Mouse (Mus musculus) cerebellum, adult 18-20 months (tissue): ENCODE measurements around the gene Rabl2.

Source experiments
- DNase-seq, 2 experiments: peaks; one replicate each; pipeline ENCODE4 v3.0.0; 2021

Gene Rabl2

DNA sequence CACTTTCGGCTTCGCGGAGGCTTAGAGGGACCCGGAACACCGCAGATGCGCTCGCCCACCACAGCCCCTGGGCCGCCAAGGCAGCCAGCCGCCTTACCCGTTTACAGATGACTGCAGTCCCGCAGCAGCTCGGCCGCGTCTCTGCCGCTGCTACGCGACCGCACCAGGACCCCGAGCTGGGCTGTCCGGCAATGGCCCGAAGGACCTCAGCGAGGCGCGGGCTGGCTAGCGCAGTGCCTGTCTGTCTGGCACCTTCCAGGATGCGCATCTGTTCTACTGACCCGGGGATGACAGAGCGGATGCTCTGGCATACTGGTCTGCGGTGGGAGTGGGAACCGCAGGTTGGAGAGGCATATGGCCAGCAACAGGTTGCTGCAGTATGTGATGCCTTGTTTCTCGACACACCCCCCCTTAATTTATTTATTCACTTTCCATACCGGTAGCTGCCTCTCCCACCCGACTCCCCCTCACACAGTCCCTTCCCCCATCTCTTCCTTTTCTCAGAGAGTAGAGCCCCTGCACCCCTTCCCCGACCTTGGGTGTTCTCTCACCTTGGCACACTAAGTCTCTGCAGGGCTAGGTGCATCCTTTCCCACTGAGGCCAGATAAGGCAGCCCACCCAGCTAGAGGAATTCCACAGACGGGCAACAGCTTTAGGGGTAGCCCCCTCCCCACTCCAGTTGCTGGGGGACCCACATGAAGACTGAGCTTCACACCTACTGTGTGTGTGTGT is at the start of gene Rabl2:
Rabl2 (minus strand) TSS at position 201 of the 733 bp plus-strand sequence.
- DNase-seq: peak; percentile 84 to 87

DNA sequence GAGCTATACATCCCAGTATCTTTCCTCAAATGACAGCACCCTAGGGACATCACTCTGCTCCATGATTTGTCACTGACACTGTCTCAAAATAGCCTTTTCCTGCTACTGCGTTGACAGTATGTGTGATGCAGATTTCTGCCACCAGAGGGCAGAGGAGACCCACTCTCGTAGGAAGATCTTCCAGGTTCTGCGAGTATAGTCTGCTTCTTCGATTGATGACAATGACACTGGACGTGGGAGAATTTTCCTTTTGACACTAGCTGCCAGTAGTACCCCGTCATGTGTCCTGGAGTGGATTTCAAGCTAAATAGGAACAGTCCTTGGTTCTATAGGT is 31.9 kb upstream of the Rabl2 start:
- DNase-seq: peak; percentile 71 to 76

DNA sequence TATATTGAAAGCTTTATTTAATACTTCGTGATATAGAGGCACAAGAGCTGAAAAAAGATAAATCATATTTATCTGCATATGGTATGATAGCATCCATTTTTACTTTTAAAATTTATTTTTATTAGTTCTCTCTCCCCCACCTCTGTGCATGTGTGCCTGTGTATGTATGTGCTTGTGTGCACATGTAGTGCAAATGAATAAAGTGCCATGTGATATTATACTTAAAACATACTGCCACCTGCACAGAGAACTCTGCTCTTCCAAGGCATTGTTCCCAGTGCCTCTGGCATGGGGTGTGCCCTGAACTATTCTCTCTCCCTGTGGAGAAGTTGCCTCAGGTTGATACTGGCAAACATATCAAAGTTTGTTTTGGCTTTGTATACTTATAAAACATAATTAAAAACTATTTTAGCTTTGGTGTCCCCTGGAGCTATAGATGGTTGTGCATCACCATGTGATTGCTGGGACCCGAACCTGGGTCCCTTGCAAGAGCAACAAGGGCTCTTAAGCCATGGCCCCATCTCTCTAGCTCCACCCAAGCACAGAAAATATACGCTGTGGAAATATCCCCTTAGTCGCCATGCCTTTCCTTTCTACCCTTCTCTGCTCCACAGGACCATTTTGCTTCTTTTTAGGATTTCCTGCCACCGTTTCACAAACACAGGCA is 31.4 kb upstream of the Rabl2 start:
- no peak for DNase-seq

DNA sequence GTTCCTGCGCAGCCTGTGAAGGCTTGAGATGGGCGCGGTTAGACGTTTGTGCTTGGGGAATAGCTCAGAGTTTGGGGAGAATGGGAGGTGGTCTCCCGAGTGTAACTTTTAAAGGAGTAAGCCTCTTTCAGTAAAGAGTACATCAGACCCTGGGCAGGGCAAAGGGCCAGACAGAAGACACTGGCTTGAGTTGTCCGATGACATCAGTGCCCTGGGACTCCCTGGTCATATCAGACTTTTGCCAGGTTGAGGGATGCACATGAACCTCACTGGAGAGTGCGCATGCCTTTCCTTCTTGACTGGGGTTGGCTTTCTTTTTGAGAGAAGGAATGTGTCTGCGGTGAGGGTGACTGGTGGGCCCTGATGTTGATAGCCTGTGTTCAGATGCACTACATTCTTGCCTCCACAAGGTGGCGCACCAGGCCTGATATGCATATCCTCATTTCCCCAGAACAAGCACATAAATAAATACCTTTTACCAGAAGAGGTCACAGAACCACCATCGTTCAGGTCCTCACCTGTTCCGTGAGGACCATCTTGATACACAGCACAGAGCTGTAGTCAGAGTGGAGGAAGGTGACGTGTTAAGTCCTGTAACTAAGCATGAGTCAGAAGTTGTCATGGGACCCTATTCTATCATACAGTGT is 30.7 kb upstream of the Rabl2 start:
- peak; percentile 13 to 51 for DNase-seq

DNA sequence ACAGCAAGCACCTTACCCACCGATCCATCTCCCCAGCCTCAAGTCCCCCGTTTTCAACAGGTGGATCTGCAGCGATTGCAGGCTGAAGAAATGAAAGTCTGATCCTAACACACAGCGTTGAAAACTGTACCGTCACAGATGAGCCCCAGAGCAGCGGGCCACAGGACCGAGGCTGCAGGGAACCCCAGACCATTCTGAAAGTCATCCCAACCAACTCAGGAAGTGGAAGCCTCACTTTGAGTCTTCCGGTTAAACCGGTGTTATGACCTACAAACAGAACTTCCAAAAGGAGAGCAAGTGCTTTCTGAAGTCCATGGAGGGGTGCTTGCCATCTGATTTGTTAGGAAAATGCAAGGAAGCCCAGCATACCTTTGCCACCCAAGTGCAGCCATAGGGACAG is 16.2 kb upstream of the Rabl2 start:
- no peak for DNase-seq

DNA sequence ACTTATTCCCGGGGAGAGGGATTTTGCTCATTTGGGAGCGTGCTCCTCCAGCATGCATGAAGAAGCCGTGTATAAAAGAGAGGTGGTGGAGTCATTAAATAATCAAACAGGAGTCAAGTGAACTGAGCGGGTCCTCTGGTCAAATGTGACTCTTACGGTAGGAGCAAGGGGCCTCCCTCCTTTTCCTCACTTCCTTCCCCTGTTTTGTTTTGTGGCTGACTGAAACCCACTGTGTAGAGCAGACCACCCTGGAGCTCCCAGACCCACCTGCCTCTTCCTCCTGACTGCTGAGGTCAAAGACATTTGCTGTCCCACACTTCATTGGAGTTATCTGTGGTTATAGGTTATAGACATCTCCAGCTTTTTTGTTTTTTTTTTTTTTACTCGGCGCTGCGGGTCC is 15.8 kb upstream of the Rabl2 start:
- DNase-seq: no peak

DNA sequence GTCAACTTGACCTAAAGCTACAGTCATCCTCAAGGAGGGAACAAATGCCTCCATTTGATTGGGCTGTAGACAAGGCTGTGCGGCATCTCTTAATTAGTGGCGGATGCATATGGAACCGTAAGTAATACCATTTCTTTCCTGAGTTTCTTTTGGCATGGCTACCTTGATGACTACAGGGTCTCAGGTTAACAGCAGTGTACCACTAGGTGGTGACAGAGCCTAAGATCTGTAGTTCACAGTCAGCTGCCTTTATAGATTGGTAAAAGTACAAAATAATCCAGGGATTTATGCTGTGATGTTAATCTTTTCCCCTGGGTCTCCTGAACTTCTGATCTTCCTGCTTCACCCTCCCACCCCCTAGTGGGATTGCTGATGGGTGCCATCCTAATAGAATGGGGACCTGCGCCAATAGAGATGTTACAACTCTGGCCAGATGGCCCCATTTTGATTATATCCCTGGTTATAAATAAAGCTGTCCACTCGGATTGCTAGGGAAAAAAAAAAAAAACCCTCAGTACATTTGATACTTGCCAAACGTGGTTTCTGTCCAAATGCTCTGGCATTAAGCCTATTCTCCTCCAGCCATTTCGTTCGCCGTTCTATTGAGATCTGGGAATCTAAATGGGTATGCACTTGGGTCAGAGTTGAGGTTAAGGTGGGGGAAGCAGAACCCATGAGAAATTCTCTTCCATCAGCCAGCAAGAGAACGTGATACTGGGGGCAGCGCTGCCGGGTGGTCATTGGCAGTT is 14.3 kb upstream of the Rabl2 start:
- DNase-seq: no peak

DNA sequence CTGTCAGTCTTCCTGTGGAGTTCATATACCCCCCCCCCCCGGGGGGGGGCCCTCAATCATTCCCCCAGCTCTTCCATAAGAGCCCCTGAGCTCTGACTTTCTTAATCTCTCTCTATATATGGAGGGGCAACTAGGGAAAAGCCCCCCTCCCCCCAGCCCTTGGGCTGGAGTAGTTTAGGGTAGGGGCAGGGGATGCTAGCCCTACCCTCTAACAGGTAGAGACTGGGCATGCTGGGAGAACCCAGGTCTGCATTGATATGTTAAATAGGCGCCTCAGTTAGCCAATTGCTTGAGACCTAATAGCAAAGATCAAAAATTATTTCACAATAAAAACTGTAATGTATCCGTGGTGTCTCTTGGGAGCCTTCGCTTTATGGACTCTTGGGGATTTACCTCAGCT is 825 bp upstream of the Rabl2 start:
- DNase-seq: no peak

DNA sequence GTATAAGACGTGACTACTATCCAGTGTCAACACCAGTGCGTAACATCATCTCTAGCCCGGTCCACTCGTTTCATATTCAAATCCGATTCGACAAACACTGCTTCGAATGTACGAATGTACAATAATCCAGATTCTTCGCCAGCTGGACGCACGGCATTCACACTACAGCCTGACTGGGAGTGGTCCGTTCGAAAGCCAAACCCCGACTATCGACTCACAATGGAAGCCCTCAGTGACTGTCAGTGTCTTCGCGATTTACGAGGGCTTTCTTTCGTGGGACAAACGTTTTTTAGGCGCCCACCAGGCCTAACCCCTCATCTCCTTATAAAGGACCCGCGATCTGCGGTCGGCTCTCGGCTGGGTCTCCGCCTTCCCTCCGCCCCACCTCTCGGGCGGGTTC is 406 bp downstream of the Rabl2 start:
- no peak for DNase-seq

DNA sequence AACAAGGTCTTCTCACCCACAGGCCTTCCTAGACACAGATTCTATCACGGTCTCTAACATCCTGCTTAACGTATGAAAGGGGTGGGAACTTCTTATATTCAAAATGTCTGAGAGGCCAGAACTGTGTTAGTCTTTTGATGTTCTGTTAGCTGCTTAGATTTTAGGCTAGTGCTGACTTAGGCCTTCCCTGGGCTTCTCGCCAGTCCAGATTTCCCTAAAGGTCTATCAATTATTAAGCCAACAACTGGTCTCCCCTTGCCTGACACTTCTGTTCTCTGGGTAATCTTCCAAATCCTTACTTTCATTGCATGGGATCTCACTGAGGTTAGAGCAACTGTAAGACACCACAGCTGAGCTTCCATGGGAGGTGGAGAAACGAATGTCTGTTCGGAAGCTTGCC is 2.6 kb downstream of the Rabl2 start:
- DNase-seq: no peak

DNA sequence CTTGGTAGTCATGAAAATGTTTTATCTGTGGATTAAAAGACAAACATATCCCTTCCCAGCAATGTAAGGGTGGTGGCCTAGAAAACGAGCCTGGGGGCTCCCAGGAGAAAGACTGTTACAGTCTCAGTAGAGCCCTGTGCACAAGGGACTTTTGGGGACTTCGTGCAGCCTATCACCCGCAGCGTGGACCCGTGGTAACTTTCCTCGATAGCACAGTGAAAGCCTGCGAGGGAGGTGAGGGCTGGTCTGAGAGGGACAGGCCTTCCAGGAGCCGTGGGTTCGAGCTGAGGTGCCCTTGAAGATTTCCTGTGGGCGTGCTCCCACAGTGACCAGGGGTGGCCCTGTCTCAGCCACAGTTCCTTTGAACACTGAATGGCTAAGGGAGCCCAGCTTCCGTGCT is 6.1 kb downstream of the Rabl2 start:
- no peak for DNase-seq

DNA sequence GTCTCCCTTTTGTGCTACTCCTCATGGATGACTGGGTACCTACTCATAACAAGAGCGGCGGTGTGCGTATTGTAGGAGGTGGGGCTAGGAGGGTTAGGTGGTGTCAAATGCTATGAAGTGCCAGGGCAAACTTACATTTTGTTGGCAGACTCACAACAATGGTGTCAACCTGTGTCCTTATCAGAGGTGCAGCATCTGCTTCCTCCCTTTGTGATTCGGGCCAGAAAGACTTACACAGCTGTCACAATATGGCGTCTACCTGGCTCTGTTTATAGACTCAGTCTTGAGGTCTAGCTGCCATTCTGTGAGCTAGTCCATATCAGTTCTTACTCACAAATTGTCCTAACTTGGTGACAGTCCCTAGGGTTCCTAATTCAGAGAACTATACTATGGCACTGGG is 6.6 kb downstream of the Rabl2 start:
- no peak for DNase-seq

DNA sequence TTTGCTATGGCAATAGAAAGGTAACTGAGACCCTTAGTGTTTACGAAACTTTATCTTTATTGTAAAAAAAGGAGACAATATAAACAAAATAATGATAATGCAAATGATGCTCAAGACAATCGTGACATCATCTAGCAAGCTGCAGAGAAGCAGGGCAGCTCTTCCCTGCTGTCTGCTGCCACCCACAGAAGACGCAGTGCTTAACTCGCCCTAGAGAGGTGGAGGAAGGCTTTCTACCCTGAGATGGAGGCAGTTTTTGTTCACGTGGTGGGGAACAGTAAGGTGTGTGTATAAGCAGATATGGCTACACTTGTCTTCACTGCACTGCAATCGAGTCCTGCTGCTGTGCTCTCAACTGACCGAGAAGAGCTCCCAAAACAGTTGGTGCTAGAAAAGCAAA is 9.2 kb downstream of the Rabl2 start:
- no peak for DNase-seq

DNA sequence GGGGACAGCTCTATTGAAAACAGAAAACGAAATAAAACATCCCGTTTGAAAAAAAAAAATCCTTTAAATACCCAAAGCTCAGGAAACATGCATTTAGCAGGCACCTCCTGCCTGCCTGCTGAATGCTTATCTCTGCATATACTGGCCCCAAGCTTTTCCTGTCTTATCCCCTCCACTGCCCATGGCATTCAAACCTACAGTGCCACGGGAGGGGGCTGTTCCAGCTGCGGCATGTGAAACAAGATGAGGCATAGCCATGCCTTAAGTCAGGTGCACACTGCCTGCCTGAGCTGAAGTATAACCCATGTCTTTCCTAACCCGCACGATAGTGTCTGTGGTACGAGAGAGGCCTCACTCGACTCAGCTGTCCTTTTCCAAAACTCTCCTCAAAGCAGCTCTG is 19.6 kb downstream of the Rabl2 start:
- DNase-seq: no peak

DNA sequence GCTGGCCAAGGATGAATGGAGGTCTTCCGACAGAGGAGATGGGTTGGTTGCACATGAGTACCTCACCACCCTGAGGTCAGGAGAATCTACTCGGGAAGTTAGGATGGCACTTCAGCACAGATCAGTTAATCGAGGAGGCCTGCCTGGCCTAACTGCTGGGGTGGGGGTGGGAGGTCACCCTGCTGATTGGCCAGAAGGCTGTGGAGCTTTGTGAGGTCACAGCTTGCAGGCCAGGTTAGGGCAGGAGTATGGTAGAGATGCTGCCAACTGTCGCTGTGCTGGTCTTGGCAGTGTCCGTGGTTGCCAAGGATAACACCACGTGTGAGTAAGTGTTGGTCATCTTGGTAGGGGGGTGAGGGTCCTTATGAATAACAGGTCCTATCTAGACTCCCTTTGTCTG is 23.6 kb downstream of the Rabl2 start, which contains the start of gene Acr:
Acr (plus strand) TSS at position 213 of the 400 bp plus-strand sequence.
- no peak for DNase-seq

DNA sequence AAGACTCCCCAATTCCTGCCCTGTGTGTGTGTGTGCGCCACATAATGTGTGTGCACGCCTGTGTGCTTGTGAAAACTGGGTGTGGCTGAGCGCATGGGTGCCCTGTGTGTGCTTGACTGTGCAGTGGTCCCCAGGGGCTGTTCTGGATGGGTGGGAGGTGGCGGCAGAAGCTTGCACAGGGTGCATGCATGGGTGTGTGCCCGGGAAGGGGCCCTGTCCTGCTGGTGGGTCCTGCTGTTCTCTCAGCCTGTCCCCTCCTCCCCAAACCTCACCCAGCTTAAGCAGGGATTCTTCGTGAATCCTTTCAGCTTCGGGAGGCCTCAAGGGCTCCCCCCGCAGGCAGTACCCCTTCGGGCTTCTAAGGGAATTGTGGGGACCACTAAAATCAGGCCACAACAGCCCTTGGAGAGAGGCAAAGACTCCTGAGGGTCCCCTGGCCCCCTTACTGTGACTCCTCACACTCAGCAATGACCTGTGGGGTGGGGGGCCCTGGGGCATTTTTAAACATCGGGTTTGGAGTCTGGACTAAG is 32.5 kb downstream of the Rabl2 start:
- DNase-seq: peak in 1 of 2 experiments; percentile 47

DNA sequence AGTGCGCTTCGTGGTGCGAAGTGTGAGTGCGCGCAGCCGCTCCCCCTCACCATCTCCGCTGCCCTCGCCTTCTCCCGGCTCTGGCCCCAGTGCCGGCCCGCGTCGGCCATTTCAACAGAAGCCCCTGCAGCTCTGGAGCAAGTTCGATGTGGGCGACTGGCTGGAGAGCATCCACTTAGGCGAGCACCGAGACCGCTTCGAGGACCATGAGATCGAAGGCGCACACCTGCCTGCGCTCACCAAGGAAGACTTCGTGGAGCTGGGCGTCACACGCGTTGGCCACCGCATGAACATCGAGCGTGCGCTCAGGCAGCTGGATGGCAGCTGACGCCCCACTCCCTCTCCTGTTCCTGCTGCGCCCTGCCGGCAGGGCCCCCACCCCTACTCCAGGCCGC is 33.7 kb downstream of the Rabl2 start:
- peak in 1 of 2 experiments; percentile 40 for DNase-seq

DNA sequence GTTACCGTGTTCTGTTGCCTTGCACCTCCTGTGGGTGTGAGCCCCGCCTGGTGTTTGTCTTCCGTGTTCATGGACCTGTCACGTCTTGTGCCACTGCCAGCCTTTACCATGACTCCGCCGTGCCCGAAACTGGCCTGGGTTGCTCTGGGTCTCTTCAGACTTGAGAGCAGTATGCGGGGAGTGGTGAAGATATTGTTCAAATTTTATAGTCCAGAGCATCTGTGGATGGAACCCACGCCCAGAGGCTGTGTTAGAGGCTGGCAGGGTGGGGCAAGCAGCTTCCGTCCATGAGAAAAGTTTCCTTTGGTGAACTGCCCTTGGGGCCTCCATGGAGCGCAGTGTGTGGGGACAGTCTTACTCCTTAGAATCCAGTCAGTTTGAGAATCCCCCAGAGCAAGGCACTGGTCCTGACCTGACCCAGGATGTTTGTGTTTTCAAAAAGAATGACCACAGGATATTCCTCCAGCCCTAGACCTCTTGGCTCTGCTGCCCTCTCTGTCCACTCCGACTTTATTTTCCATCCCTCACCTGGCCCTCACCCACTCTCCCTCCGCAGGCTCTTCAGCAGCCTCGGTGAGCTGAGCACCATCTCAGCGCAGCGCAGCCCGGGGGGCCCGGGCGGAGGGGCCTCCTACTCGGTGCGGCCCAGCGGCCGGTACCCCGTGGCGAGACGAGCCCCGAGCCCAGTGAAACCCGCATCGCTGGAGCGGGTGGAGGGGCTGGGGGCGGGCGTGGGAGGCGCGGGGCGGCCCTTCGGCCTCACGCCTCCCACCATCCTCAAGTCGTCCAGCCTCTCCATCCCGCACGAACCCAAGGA is 34.3 kb downstream of the Rabl2 start:
- DNase-seq: peak; percentile 39 to 44

DNA sequence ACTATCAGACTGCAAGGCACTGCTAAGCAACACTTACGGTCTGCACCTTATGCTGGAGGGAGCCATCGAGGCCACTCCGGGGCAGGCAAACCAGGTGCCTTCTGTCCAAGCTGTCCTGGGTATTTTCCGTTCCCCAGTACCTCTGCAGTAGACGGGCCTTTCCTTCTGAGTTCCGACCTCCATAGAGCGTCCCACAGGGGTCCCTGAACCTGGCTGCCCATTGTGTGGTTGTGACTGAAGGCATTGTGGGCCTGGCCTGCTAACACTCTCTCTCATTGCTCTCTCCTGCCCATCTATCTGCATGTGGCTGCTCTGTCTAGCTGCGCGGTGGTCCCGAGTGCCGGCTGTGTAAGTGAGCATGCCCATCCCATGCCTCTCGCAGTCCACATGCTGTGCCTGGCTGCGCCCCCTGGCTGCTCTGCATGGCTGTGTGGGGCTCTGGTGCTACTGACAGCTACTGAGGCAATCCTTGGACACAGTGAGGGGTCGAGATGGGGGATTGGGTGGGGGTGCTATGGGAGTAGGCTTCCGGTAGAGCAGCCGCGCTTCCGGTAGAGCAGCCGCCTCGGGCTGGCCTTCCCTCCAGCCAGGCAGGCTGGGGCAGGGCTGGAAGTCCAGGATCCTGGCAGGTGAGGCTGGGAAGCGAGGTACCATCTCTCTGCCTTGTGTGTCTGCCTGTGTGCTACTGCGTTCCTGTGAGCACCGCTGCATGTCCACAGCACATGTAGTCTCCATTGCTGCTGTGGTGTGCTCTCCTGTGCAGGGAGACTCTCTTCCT is 35.1 kb downstream of the Rabl2 start:
- DNase-seq: peak; percentile 48 to 60

DNA sequence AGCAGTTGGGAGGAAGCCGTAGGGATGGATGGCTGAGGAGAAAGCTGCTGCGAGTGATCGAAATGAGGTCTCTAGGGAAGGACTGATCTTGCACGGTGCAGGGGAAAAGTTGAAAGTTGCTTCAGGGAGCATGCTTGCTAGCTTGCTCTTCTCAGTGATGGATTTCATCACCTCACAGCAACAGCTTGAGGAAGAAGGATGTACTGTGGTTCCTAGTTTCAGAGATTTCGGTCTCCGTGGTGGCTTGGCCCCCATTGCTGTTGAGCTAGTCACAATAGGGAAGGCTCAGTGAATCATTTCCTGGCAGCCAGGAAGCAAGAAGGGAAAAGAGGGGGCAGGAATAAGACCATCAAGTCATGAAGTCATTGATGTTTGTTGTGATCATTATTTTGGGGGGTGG is 36.1 kb downstream of the Rabl2 start:
- DNase-seq: peak in 1 of 2 experiments; percentile 18

DNA sequence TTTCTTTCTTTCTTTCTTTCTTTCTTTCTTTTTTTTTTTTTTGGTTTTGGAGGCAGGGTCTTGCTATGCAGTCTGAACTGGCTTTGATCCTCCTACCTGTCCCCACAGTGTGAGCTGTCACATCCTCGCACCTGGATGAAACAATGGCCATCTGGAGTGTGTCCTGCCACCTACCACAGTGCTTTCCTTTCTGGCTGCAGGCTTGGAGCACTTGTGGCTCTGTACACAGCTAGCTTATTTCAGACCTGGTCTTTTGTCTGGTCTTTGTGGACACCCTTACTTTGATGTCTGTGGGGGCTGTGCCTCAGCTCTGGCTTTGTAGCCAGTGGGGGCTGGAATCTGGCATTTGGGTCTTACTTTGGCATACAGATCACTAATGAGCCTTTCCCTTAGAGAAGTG is 40.0 kb downstream of the Rabl2 start:
- peak; percentile 57 to 67 for DNase-seq
